Mouse (Mus musculus) lung, postnatal 25 days (tissue): ENCODE measurements around the gene Stt3b.

ENCODE experiments used
- DNase-seq: peaks from one replicate; pipeline ENCODE4 v3.0.0; 2022; ENCODE audit warnings: low spot score

Gene Stt3b

GRCm38 (mm10) chr9:115261456-115261855 is 48.8 kb downstream of the Stt3b start:
- DNase-seq: no peak

GRCm38 (mm10) chr9:115260464-115260863 is 49.8 kb downstream of the Stt3b start:
- no peak for DNase-seq

- no peak for DNase-seq
Measured at GRCm38 (mm10) chr9:115259866-115260265, 50.4 kb downstream of the Stt3b start.

GRCm38 (mm10) chr9:115257733-115258286 is 52.4 kb downstream of the Stt3b start:
- DNase-seq: no peak

- DNase-seq: no peak
Measured at GRCm38 (mm10) chr9:115249145-115249544, 61.1 kb downstream of the Stt3b start.

- DNase-seq: peak; percentile 74
Measured at GRCm38 (mm10) chr9:115245092-115245491, 65.1 kb downstream of the Stt3b start.

GRCm38 (mm10) chr9:115243630-115244029 is 66.6 kb downstream of the Stt3b start:
- DNase-seq: no peak

- DNase-seq: no peak
Measured at GRCm38 (mm10) chr9:115239861-115240260, 70.4 kb downstream of the Stt3b start.

GRCm38 (mm10) chr9:115237943-115238342 is 72.3 kb downstream of the Stt3b start:
- DNase-seq: no peak

- no peak for DNase-seq
Measured at GRCm38 (mm10) chr9:115236352-115236841, 73.8 kb downstream of the Stt3b start.

GRCm38 (mm10) chr9:115234561-115234960 is 75.7 kb downstream of the Stt3b start:
- DNase-seq: no peak

- DNase-seq: no peak
Measured at GRCm38 (mm10) chr9:115233721-115234120, 76.5 kb downstream of the Stt3b start.

GRCm38 (mm10) chr9:115231476-115231875 is 78.7 kb downstream of the Stt3b start:
- DNase-seq: no peak

GRCm38 (mm10) chr9:115230141-115230540 is 80.1 kb downstream of the Stt3b start:
- DNase-seq: no peak

- DNase-seq: no peak
Measured at GRCm38 (mm10) chr9:115229676-115230075, 80.5 kb downstream of the Stt3b start.

GRCm38 (mm10) chr9:115229145-115229544 is 81.1 kb downstream of the Stt3b start:
- DNase-seq: no peak

- DNase-seq: no peak
Measured at GRCm38 (mm10) chr9:115224744-115225354, 85.4 kb downstream of the Stt3b start.

- DNase-seq: no peak
Measured at GRCm38 (mm10) chr9:115221265-115221664, 89.0 kb downstream of the Stt3b start.

GRCm38 (mm10) chr9:115220466-115220865 is 89.8 kb downstream of the Stt3b start:
- no peak for DNase-seq

GRCm38 (mm10) chr9:115217984-115218383 is 92.2 kb downstream of the Stt3b start:
- DNase-seq: no peak

- DNase-seq: peak; percentile 58
Measured at GRCm38 (mm10) chr9:115215830-115216701, 94.2 kb downstream of the Stt3b start.

GRCm38 (mm10) chr9:115214572-115215571 is 95.3 kb downstream of the Stt3b start:
- DNase-seq: no peak
